Mouse (Mus musculus): ENCODE results near the gene Lmbr1l.
"Not testable (repeated sequence)": the region's sequence is repeated elsewhere in the genome, so short reads cannot be mapped to it uniquely, and the experiment has no call there.

Gene Lmbr1l

DNA sequence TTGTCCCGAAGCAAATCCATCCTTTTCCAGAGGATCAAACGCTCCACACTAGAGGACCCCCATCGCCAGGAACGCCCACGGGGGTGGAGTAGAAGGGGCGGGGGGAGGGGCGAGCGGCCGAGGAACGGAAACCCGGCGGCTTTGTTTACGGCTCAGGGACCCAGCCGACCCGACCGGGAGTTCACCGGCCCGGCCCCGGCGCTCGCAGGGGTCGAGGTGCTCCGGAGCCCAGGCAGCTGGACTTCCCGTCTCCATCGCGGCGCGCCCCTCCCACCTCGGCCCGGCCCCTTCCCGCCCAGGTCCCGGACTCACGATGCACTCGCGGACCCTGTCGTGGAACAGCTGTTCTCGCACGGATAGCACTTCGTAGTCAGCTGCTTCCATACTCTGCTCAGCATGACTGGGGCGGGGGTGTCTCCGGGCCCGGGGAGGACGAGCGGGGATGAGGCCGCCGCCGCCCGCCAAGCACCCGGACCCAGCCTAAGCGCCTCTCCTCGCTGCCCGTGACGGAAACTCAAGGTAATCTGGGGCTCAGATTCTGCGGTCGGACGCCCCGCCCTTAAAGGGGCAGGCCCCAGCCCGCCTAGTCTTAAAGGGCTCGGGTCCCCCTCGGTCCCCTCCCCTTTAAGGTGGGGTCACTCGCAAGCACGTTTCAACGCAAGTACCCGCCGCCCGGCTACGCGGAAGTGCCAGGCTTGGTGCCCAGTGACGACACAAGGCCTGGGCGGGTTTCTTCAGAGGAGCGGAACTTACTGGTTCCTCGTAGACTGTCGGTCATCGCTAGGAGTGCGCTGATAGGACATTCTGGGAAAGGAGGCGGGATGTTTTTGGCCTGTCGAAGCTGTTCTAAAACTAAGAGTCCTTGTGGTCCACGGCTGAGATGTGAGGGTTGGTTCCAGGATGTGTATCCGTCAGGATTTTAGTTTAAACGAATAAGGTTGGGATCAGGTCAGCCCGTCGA, at the start of gene Lmbr1l:
Lmbr1l (minus strand) TSS at position 694 of the 961 bp plus-strand sequence.
- peak; percentile 99 for DNase-seq (ENCODE audit: low spot score)

DNA sequence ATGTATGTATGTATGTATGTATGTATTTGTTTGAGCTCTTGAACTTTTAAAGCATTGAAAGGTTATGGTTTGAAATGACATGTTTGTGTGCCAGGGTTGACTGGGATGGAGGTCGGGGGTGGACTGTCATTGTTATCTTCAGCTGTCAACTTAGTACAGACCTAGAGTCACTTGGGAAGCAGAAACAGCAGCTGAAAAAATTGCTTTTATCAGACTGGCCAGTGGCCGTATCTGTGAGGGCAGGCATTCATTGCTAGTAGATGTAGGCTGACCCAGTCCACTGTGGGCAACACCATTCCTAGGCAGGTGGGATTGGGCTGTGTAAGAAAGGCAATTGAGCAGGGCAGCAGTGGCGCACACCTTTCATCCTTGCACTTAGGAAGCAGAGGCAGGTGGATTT, 41.5 kb upstream of the Lmbr1l start:
- no peak for DNase-seq (ENCODE audit: low spot score)

DNA sequence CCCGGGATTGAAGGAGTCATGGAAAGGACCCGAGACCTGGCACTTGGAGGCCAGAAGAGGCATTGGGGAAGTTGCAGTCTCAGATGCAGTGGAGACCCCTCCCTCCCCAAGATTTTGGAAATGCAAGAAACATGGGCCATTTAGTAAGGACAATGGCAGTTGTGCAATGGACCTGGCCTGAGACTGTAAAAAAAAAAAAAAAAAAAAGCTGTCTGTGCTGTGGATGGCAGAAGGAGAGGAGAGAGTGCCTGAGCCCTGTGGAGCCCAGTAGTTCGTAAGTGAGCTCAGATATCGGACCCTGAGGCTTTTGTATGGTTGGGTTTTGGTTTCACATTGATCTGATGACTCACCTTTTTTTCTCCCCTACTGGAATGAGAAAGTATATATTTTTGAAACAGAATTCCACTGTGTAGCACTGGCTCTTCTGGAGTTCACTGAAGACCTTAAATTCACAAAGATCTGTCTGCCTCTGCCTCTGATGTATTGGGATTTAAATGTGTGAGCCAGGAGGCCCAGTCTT, 40.9 kb upstream of the Lmbr1l start:
- no peak for DNase-seq (ENCODE audit: low spot score)

DNA sequence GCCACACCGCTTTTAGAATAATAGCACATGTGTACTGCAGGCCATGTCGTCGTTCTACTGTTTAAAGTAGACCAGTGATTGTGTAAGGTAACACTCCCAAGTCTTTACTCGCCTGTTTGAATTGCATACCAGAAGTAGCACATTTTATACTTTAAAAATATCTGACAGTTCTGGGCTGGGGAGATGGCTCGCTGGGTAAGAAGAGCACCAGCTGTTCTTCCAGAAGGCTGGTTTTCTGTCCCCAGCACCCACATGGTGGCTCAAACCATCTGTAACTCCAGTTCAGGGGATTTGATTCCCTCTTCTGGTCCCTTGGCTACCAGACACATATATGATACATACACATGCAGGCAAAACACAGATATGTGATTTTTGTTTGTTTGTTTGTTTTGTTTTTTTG, 39.4 kb upstream of the Lmbr1l start:
- no peak for DNase-seq (ENCODE audit: low spot score)

DNA sequence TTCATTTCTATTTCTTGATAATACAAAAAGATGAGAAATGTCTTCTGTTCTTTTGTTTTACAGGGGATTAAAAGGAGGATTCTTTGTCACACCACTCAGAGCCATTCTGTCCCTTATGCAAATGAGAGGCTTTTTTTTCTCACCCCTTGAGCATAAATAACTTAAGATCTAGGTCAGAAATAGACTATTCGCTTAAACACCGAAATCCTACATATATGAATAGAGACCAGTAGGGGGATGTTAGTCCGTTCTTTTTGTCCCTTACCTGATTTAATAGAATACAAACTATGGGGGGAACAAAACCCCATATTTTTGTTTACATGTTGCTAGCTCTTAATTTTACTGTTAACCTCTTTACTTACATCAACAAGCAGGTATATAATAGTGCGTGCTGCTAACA, 38.0 kb upstream of the Lmbr1l start:
- no peak for DNase-seq (ENCODE audit: low spot score)

DNA sequence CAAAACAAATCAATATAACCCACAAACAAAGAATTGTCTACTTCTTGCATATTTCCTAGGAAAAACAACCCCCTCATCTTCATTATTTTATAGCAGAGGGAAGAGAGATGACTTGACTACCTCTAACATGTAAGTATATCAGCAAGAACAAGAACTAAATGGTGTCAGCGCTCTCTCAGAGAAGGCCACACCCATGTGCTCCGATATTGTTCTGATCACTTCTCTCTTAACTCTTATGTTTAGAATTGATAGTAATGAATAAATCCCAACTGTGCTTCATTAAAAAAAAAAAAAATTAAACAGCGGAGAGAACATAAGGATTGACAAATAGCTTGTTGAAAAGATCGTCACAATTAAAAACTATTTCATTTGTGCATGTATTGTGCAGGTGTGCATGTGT, 37.3 kb upstream of the Lmbr1l start:
- no peak for DNase-seq (ENCODE audit: low spot score)

DNA sequence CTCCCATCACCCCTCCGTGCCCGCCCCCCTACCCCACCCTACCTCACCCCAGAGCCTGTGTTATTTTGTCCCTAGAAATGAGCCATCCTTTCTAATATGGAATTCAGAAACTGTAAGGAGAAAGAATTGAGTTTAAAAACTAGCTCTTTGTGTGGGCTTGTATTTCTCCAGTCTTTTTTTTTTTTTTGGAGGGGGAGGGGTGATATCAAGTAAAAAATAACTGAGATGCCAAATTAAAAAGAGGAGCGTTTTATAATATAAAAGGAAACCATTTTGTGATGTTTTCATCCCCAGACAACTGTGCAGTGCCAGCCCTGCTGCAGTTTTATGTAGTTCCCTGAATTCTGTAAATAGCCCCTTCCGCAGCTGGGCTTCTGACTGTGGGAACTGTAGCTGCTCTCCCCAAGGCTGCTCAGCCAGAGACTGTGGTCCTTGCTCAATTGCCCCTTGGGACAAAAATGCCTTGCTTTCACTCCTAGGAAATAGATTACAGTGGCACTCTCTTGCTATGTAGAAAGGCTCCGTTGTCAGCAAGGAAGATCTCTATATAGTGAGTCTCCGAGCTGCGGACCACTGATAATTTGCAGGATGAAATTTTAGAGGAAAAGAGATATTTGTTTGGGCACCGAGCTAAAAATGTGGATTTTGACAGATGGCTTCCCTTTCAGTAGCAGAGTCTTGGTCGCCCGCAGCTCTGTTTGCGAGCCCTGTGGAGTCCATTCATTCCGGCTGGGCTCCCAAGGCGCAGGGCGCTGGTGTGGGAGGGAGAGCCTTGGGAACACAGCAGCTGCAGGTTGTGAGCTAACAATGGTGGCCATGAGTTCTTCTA, 36.6 kb upstream of the Lmbr1l start:
- DNase-seq (ENCODE audit: low spot score): peak; percentile 26

DNA sequence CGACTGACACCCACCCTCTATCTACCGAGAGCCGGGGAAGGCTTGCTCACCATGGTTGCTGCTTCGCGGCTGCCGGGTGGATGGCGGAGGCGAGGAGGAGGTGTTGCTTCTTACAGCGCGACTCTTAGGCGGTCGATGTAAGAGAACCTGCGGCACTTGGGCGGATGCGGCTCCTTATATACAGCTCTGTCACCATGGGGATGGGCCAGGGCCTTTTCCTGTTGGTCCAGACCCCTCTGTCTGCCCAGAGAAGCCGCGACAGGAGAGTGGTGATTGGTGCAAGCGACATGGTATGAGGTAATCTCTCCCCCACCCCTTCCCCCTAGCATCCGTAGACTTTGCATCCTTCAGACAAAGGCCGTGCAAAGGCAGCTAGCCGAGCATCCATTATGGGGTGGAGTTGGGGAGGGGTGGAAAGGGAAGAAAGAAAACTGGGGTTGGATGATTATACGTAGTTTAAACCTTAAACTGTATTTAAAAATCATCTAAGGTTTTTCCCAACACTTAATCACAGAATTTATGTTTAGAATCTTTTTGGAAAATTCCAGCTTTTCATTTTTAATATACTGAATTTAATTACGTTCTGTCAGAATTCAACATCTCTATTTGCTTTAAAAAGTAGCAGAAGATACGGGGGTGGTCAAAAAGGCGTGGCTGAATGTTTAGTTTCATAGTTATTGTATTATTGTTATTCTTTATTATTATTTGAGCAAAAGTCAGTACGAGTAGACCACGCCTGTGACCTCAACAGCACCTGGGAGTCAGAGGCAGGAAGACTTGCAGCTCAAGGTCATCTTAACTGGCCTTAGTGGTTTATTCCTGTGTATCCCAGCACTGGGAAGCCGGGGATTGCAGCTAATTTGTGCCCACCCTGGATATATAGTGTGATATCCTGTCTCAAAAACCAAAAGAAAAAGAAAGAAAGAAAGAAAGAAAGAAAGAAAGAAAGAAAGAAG, 35.6 kb upstream of the Lmbr1l start, which contains the start of the genes Gm49450 and Tuba1a:
Gm49450 (minus strand) TSS at position 151 of the 956 bp plus-strand sequence.
Tuba1a (minus strand) TSS at position 303 of the 956 bp plus-strand sequence.
- peak; percentile 84 for DNase-seq (ENCODE audit: low spot score)

DNA sequence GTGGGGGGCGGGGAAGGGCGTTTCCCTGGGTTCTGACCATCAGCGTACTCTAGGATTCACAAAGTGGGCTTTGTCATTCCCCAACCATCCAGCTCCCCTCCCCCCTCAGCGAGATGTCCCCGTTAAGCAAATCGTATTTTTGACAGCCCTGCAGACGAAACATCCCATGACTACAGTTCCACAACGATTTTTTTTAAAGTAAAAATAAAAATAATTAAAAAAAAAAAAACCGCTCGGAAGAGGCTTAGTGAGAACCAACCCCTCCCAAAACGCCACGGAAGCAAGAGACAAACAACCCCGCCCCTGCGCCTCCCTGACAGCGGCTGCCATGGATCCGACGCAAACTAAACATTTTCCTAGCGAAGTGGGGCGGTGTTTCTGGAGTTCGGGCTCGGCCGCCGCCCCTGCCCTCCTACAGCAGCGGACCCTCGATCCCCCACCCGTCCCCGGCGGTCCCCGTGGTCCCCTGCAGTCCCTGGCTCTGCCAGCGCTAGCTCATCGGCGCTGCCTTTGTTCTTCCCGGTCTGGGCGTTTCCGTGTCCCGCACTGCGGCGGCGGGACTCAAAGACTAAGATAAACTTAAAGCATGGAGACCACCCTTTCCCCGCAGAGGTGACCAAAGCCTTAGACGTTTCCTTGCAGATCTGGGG, 34.8 kb upstream of the Lmbr1l start:
- peak; percentile 74 for DNase-seq (ENCODE audit: low spot score)

DNA sequence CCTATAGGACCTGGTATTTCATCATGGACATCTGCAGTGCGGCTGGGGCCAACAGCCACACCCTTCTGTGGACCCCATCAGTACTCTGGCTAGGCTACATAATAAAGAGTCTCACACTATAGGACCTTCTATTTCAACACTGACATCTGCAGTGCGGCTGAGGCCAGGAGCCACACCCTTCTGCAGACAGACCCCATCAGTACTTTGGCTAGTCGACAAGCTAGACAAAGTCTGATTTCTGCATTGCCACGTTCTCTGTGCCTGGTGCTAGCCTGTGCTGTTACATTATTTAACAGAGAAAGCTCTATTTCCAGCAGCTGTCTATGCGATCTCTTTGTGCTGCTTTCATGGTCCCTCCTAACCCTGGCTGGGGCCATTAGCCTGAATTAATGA, 34.0 kb upstream of the Lmbr1l start:
- DNase-seq (ENCODE audit: low spot score): no peak

DNA sequence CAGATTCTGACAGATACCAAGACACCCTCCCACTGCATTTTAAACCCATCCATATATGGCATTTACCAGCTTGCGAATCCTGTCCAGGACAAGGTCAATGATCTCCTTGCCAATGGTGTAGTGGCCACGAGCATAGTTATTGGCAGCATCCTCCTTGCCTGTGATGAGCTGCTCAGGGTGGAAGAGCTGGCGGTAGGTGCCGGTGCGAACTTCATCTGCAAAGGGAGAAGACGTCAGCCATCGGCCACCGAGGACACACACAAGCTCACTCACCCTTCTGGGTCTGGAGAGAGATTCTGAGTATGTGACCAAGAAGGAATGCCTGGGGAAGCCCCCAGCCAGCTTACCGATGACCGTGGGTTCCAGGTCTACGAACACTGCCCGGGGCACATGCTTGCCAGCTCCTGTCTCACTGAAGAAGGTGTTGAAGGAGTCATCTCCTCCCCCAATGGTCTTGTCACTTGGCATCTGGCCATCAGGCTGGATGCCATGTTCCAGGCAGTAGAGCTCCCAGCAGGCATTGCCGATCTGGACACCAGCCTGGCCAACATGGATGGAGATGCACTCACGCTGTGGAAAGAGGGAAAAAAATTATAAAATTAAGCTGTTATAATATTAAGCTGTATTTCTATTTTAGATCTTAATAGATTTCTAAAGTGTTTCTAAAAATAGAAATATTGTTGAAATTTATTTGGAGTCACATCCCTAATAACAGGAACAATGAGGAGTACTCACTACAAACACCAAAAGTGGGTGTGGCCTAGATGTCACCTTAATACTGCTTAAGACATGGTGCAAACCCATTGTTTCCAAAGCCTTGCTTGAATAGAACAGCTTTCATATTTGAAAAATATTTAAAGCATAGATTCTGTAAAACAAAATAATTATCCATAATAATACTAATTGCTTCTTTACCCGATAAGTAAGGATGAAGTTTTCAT, 33.4 kb upstream of the Lmbr1l start:
- DNase-seq (ENCODE audit: low spot score): not testable (repeated sequence)

DNA sequence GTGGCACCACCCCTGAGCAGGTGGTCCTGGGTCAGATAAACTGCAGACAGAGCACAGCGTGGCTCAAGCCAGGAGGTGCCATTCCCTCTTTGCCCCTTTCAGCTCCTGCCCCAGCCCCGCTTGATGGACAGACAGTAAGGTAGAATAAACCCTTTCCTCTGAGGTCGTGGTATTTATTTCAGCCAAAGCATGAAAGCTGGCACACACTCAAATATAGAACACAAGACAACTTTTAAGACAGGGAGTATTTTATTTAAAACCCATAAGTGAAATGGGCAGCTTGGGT, 31.5 kb upstream of the Lmbr1l start:
- no peak for DNase-seq (ENCODE audit: low spot score)

DNA sequence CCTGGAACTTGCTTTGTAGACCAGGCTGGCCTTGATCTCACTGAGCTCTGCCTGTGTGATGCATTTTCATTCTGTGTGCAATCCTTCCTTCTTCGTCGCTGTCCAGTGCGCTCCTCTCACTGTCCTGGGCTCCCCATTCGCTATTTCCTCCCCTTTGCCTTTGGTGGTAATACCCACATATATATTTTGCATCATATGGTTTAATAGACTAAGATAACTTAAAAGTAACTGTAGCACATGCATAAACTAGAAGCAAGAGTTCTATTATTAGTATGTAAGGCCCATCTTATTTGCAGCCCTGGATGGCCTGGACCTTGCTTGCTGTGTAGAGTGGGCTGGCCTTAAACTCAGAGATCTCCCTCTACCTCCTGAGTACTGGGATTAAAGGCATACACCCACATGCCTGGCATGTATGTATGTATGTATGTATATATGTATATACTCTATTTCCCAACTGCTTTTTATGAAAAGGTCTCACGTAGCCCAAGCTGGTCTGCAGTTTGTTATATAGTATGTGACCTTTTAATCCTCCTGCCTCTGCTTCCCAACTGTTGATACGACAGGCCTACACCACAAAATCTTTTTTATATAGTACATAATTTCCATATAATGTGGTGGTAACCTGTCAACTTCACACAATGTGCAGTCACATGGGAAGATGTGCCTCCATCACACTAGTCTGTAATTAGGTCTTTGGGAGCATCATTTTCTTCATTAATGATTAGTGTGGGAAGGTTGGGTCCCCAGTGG, 31.0 kb upstream of the Lmbr1l start:
- DNase-seq (ENCODE audit: low spot score): no peak

DNA sequence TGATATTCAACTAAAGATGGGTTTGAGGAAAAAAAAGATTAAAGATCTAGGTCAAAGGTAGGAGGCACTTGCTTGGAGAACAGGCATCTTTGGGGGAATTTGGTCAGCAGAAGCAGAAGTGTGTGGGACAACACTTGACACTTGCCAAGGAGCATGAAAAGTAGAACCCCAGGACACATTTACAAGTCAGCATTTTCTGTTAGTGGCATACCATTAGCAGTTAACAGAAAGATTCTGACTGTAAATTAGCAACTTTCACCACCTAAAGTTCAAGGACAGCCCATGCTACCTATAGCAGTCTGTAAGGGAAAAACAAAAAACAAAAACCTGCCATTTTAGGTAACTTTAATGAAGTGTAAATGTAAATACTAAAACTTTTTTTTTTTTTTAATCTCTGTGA, 30.4 kb upstream of the Lmbr1l start:
- no peak for DNase-seq (ENCODE audit: low spot score)

DNA sequence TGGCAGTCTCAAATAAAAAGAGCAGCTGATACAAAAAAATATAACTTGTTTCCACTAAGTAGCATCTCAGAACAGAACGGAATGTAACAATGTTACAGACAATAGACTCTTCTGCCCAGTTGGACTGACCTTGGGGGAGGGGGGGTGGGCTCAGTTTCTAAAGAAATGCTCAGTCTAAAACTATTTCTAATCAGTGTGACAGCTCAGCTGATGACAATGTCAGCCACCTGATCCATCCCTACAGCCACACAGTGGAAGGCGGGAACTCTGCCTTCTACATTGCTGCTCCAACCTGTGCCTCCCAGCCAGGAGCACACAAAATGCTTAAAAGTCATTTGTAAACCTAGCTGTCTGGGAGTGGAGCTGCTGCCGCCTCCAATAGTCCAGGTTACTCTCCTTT, 29.9 kb upstream of the Lmbr1l start:
- DNase-seq (ENCODE audit: low spot score): no peak

DNA sequence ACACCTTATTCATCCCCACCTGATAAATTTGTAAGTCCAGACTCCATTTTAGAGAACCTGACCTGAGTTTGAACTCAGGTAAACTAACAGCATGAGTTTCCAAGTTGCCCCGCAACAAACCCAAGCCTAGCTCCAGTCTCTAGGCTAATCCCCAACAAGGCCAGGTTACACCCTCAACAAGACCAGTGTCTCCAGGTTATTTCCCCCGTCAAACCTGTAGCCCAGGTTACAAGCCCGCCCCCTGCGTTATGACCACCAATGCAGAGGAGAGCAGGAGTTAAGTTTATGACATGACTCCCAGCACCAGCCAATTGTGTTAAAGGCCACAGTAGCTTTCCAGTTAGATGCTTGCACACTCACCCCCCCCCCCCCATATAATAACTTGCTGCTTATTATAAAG, 25.1 kb upstream of the Lmbr1l start:
- no peak for DNase-seq (ENCODE audit: low spot score)

DNA sequence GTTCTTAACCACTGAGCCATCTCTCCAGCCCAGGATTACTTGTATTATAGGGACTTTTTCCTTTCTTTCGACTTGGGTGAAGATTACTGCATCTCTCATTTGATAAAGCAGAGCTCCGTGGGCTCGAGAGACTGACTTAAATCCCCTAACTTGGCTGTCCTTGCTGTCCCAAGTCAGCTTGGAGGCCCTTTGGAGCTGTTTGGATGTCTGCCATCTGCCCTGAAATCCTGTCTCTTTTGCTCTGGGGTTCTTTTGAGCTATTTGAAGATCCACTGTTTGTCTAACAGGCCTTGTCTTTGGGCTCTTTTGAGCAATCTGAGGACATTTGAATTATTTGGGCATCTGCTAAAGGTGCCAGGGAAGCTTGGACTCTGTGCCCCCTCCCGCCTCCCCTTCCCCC, 24.1 kb upstream of the Lmbr1l start:
- no peak for DNase-seq (ENCODE audit: low spot score)

DNA sequence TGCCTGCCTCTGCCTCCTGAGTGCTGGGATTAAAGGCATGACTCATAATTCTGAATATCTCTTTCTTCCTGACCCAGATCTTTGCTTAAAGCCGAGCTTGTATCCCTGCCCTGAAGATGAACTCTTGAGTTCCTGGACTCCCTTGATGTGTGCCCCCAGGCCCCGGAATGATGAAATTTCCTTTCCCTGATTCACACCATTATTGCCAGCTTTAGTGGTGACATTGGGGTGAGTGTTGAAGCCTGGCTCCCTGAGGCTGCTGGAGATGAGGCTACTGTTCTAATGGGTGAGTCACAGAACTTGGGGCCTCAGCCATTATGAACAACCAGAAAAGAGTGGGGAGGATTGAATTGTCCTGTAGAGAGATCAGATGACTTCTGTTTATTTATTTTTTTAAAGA, 23.5 kb upstream of the Lmbr1l start:
- DNase-seq (ENCODE audit: low spot score): no peak

DNA sequence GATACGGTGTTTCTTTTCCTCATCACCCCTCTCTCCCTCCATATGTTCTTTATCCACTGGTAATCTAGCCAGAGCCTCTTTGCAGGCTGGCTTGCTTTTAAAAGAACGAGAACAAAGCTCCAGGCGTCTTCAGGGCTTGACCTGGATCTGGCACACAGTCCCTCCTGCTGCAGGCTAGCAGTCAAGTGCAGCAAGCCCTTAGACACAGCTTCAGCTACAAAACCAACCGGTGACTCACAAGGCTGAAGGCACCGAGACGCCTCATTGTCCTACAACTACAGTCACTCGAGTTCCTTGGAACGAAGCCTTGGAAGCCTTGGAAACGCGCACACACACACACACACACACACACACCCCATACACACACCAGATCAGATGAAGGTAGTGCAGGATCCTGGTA, 22.8 kb upstream of the Lmbr1l start:
- DNase-seq (ENCODE audit: low spot score): no peak

All from ovary, postnatal 36 days (tissue).